Mouse (Mus musculus) cerebellum, adult 11-12 months (tissue): ENCODE measurements around the gene Olfr804.

ENCODE experiments used
- DNase-seq: peaks from one replicate; pipeline ENCODE4 v3.0.0; 2022

The Olfr804 gene

DNA sequence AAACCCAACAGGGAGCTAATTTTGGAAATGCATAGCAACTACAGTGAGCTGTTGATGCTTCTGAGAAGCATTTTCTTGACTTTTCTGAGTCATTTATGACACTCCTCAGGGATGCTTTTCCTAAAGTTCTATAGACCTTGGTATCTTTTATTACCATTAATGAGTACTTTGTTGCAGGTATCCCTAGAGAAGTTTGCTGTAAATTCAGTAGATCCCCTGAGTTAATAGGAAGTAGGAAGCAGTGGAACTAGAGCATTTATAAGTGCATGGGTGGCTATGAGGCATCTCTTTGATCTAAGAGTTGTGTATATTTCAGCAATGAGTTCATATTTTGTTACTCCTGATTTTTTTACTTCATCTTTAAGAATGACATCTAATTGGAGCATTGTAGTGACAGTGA lies at the start of gene Olfr804:
Olfr804 (plus strand) TSS at position 301 of the 400 bp plus-strand sequence.
- no peak for DNase-seq

DNA sequence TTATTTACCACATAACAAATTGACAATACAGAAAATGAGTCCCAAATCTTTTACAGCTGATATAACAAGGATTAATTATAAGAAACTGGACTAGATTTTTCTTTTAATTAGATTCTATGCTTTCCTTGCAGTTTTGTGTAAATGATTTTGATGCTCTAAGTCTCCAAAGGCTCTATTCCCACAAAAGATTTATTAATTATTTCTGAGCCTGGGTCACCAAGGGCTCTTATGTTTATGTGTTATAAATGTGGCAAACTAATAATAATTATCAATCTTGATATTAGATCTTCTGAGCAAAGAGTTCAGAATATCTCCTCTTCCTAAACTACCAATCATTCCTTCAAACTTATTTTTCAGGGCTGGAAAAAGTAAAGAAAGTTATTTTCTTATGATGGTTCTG lies 45.6 kb upstream of the Olfr804 start, which contains the start of gene Olfr800:
Olfr800 (plus strand) TSS at position 301 of the 400 bp plus-strand sequence.
- no peak for DNase-seq

DNA sequence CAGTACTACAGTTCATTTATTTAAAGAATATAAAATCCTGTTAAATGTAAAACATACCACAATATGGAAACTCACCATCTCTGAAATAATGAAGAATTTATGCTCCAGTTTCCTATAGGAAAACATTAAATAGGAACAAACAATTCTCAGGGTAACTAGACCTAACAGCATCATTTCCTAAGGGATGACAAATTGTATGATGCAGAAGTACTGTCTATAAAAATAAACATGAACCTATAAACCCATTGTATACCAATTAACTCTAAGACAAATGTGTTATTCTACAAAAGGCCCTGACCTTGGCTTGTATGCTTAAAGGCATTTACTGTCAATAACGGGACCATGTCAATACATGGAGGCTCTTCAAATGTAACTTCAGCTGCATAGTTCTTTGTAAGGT lies 29.2 kb upstream of the Olfr804 start, which contains the start of gene Olfr801:
Olfr801 (minus strand) TSS at position 101 of the 400 bp plus-strand sequence.
- no peak for DNase-seq

DNA sequence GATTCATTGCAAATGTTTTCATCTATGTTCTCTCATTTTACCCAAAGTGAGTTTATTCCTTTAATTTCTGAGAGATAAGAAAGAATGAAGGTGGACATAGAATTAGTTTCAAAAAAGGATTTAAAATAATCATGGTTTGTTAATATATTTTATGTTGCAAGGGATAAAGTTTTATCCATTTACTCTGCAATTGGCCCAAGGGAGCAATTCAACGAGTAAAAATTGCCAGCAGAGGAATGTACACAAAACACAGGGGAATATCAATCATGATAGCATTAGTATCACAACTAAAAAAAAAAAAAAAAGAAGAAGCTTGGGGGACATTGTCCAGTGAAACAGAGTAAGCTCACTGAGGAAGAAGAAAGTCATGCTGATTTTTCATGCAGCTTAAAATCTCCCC lies 14.9 kb upstream of the Olfr804 start, which contains the start of gene Olfr802:
Olfr802 (minus strand) TSS at position 101 of the 400 bp plus-strand sequence.
- no peak for DNase-seq

DNA sequence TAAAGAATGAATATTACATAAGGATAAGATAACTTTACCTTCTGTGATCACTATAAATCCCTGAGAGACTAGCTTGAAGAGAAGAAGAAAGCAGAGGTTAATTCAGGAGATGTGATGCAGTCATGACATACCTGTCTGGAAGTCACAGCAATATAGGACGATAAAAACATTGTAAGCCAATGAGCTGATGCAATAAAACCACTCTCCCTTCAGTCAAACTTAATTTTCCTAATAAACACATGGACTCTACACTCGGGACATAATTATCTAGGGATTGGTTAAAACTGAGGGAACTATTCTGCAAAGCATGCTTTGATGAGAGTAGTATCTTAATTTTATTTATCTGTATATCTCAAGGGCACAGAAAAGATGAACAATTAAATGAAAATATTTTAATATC lies 8.8 kb upstream of the Olfr804 start, which contains the start of gene Olfr803:
Olfr803 (minus strand) TSS at position 101 of the 400 bp plus-strand sequence.
- DNase-seq = no peak

DNA sequence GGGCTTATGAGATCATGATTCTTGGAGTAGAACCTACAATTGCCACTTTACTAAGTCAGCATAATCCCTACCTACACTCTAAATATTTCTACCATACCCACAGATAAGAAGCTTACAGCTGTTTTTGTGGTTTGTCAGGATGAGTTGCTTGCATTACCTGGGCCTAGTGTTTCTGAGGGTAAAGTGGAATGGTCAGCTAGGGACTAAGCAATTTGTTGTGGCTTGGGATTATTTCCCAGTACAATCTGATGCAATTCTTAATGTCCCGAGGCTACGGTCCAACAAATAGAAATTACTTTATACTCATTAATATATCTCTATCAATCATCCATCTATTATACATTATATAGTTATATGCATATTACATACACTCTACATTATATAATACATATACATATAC lies 26.3 kb downstream of the Olfr804 start, which contains the start of gene Olfr805:
Olfr805 (minus strand) TSS at position 101 of the 400 bp plus-strand sequence.
- no peak for DNase-seq

DNA sequence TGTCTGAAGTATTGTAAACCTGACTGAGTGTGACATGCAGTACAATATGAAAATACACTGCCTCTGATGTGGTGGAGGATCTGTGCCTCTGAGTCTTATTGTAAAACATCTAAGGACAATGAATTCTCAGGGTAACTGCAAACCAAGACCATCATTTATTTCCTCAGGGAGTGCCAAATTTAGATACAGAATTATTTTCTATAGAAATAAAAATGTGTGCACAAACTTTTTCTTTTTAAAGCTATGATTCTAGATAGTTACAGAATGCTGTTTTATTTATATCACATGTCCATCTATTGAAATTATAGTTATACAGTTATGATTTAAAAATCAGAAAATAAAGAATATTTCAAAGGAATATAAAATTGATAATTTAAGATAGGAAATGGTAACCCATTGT lies 38.8 kb downstream of the Olfr804 start, which contains the start of gene Olfr806:
Olfr806 (minus strand) TSS at position 101 of the 400 bp plus-strand sequence.
- no peak for DNase-seq

DNA sequence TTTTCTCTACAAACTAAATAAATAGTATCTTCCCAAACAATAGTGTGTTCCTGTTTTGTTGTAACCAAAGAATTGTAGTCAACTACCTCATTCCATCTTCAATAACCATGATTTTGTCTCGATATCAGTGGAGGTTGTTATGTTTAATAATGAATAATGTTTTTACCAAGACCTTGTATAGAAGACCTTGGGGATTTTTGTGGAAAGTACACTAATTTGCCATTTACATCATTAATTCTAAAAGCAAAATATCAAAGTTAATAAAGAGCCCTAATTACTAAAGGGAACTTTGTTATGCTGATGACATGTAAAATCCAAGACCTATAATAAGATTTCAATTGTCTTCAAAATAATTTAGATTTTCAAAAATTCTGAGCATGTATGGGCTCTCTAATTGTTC lies 54.7 kb downstream of the Olfr804 start, which contains the start of gene Olfr807:
Olfr807 (minus strand) TSS at position 101 of the 400 bp plus-strand sequence.
- DNase-seq = no peak
